In genomic region chr3:101012131-101012571, GRCm38 (mm10) we compare ENCODE assay signal across 8 mouse cellular contexts. TPM values are rescaled to one million over a fixed set of nuclear protein-coding genes. Genes with fewer than 3 reads are reported as not detected.
DNase-seq lines count a peak whose midpoint lies in the region; ATAC-seq lines count a peak whose summit lies in the region.

No protein-coding gene starts in this region.

- intact Hi-C loops in gastrocnemius, postnatal 36 days (cut with DNase I) = no loop called here

- H3K4me1 ChIP-seq in midbrain, embryonic 16.5 days (ENCODE audit: control insufficient read depth, insufficient read depth, low read length) = peaks cover 4% of the 10 kb centered on the region; the same call in 1 of the 2 replicates
- H3K4me1 ChIP-seq in midbrain, embryonic 10.5 days = peaks cover 17% of the 10 kb centered on the region; the same call in 1 of the 2 replicates
- peaks cover 29% of the 10 kb centered on the region for H3K4me1 ChIP-seq in heart, embryonic 16.5 days (ENCODE audit: control insufficient read depth, insufficient read depth, low read length)

- WGBS in midbrain, embryonic 16.5 days = 79% methylated on average over 10 of the region's 10 CpGs
- WGBS in midbrain, embryonic 10.5 days = 75% methylated on average over 10 of the region's 10 CpGs
- 25% methylated on average over 10 of the region's 10 CpGs for WGBS in heart, embryonic 16.5 days

- ATAC-seq in midbrain, embryonic 16.5 days = 0 out of 2 replicates have a peak, but pooled peaks have one; percentile 54
- ATAC-seq in heart, embryonic 16.5 days (replicated peaks; ENCODE audit: extremely low read depth, insufficient read depth, low FRiP score) = peak; percentile 80
- ATAC-seq in megakaryocyte-erythroid progenitor cell, adult 5-6 weeks (replicated peaks; ENCODE audit: low FRiP score, low TSS enrichment, poor library complexity, severe bottlenecking) = no peak

- H3K27ac ChIP-seq in midbrain, embryonic 16.5 days (ENCODE audit: low read length) = no peak overlapping the region
- no peak overlapping the region for H3K27ac ChIP-seq in midbrain, embryonic 10.5 days (replicated peaks)
- H3K27ac ChIP-seq in heart, embryonic 16.5 days (ENCODE audit: low read length) = peak overlapping the region; percentile 59

- no peak overlapping the region for H3K4me3 ChIP-seq in midbrain, embryonic 16.5 days (ENCODE audit: low read depth, low read length)
- no peak overlapping the region for H3K4me3 ChIP-seq in midbrain, embryonic 10.5 days
- no peak overlapping the region for H3K4me3 ChIP-seq in heart, embryonic 16.5 days (ENCODE audit: low read length)

- DNase-seq in gastrocnemius, postnatal 10 days = peak; percentile 38
- DNase-seq in gastrocnemius, postnatal 36 days = no peak
- no peak for DNase-seq in midbrain, embryonic 10.5 days (ENCODE audit: low spot score)
- peak; percentile 77 for DNase-seq in naive thymus-derived CD4-positive, alpha-beta T cell, adult 2 months (ENCODE audit: low read depth)
- DNase-seq in ovary, adult 18-20 months (ENCODE audit: low spot score) = no peak

- H3K36me3 ChIP-seq in midbrain, embryonic 16.5 days (ENCODE audit: control insufficient read depth, insufficient read depth, low read length) = no peaks in the 10 kb centered on the region
- no peaks in the 10 kb centered on the region for H3K36me3 ChIP-seq in midbrain, embryonic 10.5 days
- H3K36me3 ChIP-seq in heart, embryonic 16.5 days (ENCODE audit: control insufficient read depth, insufficient read depth) = 0 out of 2 replicates have a peak, but pooled peaks cover 2% of the 10 kb centered on the region

- no peaks in the 10 kb centered on the region for H3K27me3 ChIP-seq in midbrain, embryonic 16.5 days (ENCODE audit: control insufficient read depth, insufficient read depth, low read depth, low read length)
- H3K27me3 ChIP-seq in midbrain, embryonic 10.5 days (ENCODE audit: low read depth, poor library complexity, severe bottlenecking) = no peaks in the 10 kb centered on the region
- no peaks in the 10 kb centered on the region for H3K27me3 ChIP-seq in heart, embryonic 16.5 days (ENCODE audit: control insufficient read depth, insufficient read depth, low read length)

- H3K9me3 ChIP-seq in midbrain, embryonic 16.5 days (replicated peaks; ENCODE audit: control insufficient read depth, low read length, poor library complexity, severe bottlenecking) = no peaks in the 10 kb centered on the region
- H3K9me3 ChIP-seq in midbrain, embryonic 10.5 days (replicated peaks) = no peaks in the 10 kb centered on the region
- H3K9me3 ChIP-seq in heart, embryonic 16.5 days (replicated peaks; ENCODE audit: control insufficient read depth, low read length) = no peaks in the 10 kb centered on the region

- H3K4me2 ChIP-seq in midbrain, embryonic 16.5 days (ENCODE audit: low read length) = no peak overlapping the region
- no peak overlapping the region for H3K4me2 ChIP-seq in heart, embryonic 16.5 days (ENCODE audit: low read depth, low read length)

- H3K9ac ChIP-seq in midbrain, embryonic 16.5 days (ENCODE audit: low read depth, low read length) = no peak overlapping the region
- H3K9ac ChIP-seq in heart, embryonic 16.5 days (ENCODE audit: low read length) = no peak overlapping the region

RNA-seq across cellular contexts. Expression of gene Cd101, which starts 17.2 kb away (rescaled TPM):
- total RNA-seq in gastrocnemius, postnatal 10 days (2021) = 1 to 10 TPM in 1 of 2 experiments, under 1 TPM in 1; 0.75 to 1.0 TPM
- total RNA-seq in gastrocnemius, postnatal 36 days (2021) = under 1 TPM in 1 of 2 experiments, not detected in 1; 0.15 TPM
- polyA plus RNA-seq in midbrain, embryonic 16.5 days (2015; fragmentation: Nextera tagmentation; extraction: Ambion mirVana) = not detected in 2 replicates
- 0.06 TPM in 1 of 2 replicates, not detected in the other for polyA plus RNA-seq in midbrain, embryonic 10.5 days (2016; fragmentation: Nextera tagmentation; extraction: Ambion mirVana)
- polyA plus RNA-seq in heart, embryonic 16.5 days (2015; fragmentation: Nextera tagmentation; extraction: Ambion mirVana) = 0.45 and 0.50 TPM in 2 replicates
- 0.15 TPM in 1 of 2 replicates, not detected in the other for total RNA-seq in megakaryocyte-erythroid progenitor cell, adult 5-6 weeks (2014; fragmentation: Nextera tagmentation)
- total RNA-seq in megakaryocyte-erythroid progenitor cell, adult 5-6 weeks (2017) = 0.30 TPM in 1 of 2 replicates, not detected in the other

RNA-seq across cellular contexts. Expression of gene Ttf2, which starts 42.7 kb away (rescaled TPM):
- 1 to 10 TPM; 5.0 to 5.6 TPM for total RNA-seq in gastrocnemius, postnatal 10 days (2021)
- total RNA-seq in gastrocnemius, postnatal 36 days (2021) = 1 to 10 TPM; 3.6 to 3.8 TPM
- 2.7 and 3.1 TPM in 2 replicates for polyA plus RNA-seq in midbrain, embryonic 16.5 days (2015; fragmentation: Nextera tagmentation; extraction: Ambion mirVana)
- 29.3 and 30.1 TPM in 2 replicates for polyA plus RNA-seq in midbrain, embryonic 10.5 days (2016; fragmentation: Nextera tagmentation; extraction: Ambion mirVana)
- 10.4 and 11.9 TPM in 2 replicates for polyA plus RNA-seq in heart, embryonic 16.5 days (2015; fragmentation: Nextera tagmentation; extraction: Ambion mirVana)
- total RNA-seq in megakaryocyte-erythroid progenitor cell, adult 5-6 weeks (2014; fragmentation: Nextera tagmentation) = 23.5 and 37.1 TPM in 2 replicates
- 27.3 and 30.1 TPM in 2 replicates for total RNA-seq in megakaryocyte-erythroid progenitor cell, adult 5-6 weeks (2017)

Comparison
In these comparisons a context has a peak if more than half of its experiments do, and no peak if none do; other contexts are left out.
1. DNase-seq: peak in gastrocnemius, postnatal 10 days (single experiment) and naive thymus-derived CD4-positive, alpha-beta T cell, adult 2 months (single experiment); none in gastrocnemius, postnatal 36 days (0 of 2), midbrain, embryonic 10.5 days (single experiment) and ovary, adult 18-20 months (single experiment).